In genomic region chr5:117556570-117556969, GRCm38 (mm10) we compare ENCODE assay signal across 20 mouse cellular contexts.
A peak's percentile ranks its signal among the peaks of the same experiment; 100 is the strongest.
DNase-seq lines count a peak whose midpoint lies in the region; ATAC-seq and TF ChIP-seq lines count a peak whose summit lies in the region.
"Had no signal": no experiment of that assay in that cellular context is flagged by ENCODE, and none has a peak within 500 bp of the region (broad histone marks: within the 10 kb centered on the region; RNA-seq: fewer than 3 reads in every experiment).

No protein-coding gene starts in this region.

- no peak overlapping the region for H3K27ac ChIP-seq in hindbrain, postnatal 0 days
- H3K27ac ChIP-seq in hindbrain, embryonic 16.5 days (ENCODE audit: low read depth, low read length), result no peak overlapping the region; the same call in 1 of the 2 replicates
- H3K27ac ChIP-seq in heart, embryonic 10.5 days, result no peak overlapping the region
- H3K27ac ChIP-seq: heart, embryonic 13.5 days; kidney, postnatal 0 days had no signal

- peak; percentile 36 for DNase-seq in hindbrain, postnatal 0 days (ENCODE audit: low spot score)
- DNase-seq in brain, adult 2 months (ENCODE audit: low read depth, low spot score), result peak; percentile 90
- DNase-seq in cerebellum, adult 11 months, result peak; percentile 75
- DNase-seq in cerebellum, postnatal 10 days, result peak; percentile 92 to 93
- no peak for DNase-seq in heart, embryonic 10.5 days (ENCODE audit: low spot score)
- DNase-seq in heart, adult 11 months, result no peak
- no peak for DNase-seq in heart, adult 18-20 months
- DNase-seq: adrenal gland, postnatal 36 days; B cell, adult 2 months; embryo, embryonic 11 days; gastrocnemius, postnatal 36 days; kidney, adult 11 months; lung, adult 18-20 months; lung, postnatal 14 days; thymus, postnatal 14 days had no signal

- peak; percentile 53 for ATAC-seq in hindbrain, postnatal 0 days
- no peak for ATAC-seq in hindbrain, embryonic 16.5 days

- no peak overlapping the region for H3K9ac ChIP-seq in hindbrain, postnatal 0 days (replicated peaks; ENCODE audit: low read length)
- H3K9ac ChIP-seq in hindbrain, embryonic 16.5 days (ENCODE audit: low read depth, low read length), result no peak overlapping the region
- H3K9ac ChIP-seq: heart, embryonic 13.5 days had no signal

- no peaks in the 10 kb centered on the region for H3K36me3 ChIP-seq in hindbrain, postnatal 0 days (ENCODE audit: insufficient read depth, low read length)
- no peaks in the 10 kb centered on the region for H3K36me3 ChIP-seq in hindbrain, embryonic 16.5 days (ENCODE audit: control insufficient read depth, insufficient read depth, low read length)
- no peaks in the 10 kb centered on the region for H3K36me3 ChIP-seq in heart, embryonic 10.5 days
- H3K36me3 ChIP-seq: heart, embryonic 13.5 days had no signal

- no peak overlapping the region for H3K4me2 ChIP-seq in hindbrain, postnatal 0 days (ENCODE audit: low read depth, low read length)
- H3K4me2 ChIP-seq in hindbrain, embryonic 16.5 days (ENCODE audit: low read length), result no peak overlapping the region
- H3K4me2 ChIP-seq: heart, embryonic 13.5 days; liver, embryonic 11.5 days had no signal

- no peaks in the 10 kb centered on the region for H3K4me1 ChIP-seq in hindbrain, postnatal 0 days (ENCODE audit: insufficient read depth, low read length)
- no peaks in the 10 kb centered on the region for H3K4me1 ChIP-seq in hindbrain, embryonic 16.5 days (ENCODE audit: control insufficient read depth, insufficient read depth, low read depth, low read length)
- H3K4me1 ChIP-seq in heart, embryonic 10.5 days, result no peaks in the 10 kb centered on the region
- H3K4me1 ChIP-seq: megakaryocyte, embryonic 14.5 days had no signal

- TF ChIP-seq CTCF in hindbrain, postnatal 0 days (IDR thresholded peaks at IDR 0.05; ENCODE audit: low read depth), result no peak

- WGBS in hindbrain, postnatal 0 days, result 57% methylated on average over 9 of the region's 9 CpGs
- WGBS in hindbrain, embryonic 16.5 days, result 57% methylated on average over 9 of the region's 9 CpGs
- WGBS in heart, embryonic 10.5 days, result 78% methylated on average over 9 of the region's 9 CpGs

- no peak overlapping the region for H3K4me3 ChIP-seq in hindbrain, postnatal 0 days (ENCODE audit: low read length)
- no peak overlapping the region for H3K4me3 ChIP-seq in hindbrain, embryonic 16.5 days (ENCODE audit: low read length)
- no peak overlapping the region for H3K4me3 ChIP-seq in heart, embryonic 10.5 days
- H3K4me3 ChIP-seq: heart, embryonic 13.5 days; megakaryocyte, embryonic 14.5 days had no signal

- H3K27me3 ChIP-seq in hindbrain, postnatal 0 days (ENCODE audit: insufficient read depth, low read length), result no peaks in the 10 kb centered on the region
- H3K27me3 ChIP-seq in hindbrain, embryonic 16.5 days (replicated peaks; ENCODE audit: control insufficient read depth, insufficient read depth, low read length), result no peaks in the 10 kb centered on the region
- H3K27me3 ChIP-seq in heart, embryonic 10.5 days (ENCODE audit: insufficient read depth, poor library complexity, severe bottlenecking), result no peaks in the 10 kb centered on the region
- H3K27me3 ChIP-seq: heart, embryonic 13.5 days; megakaryocyte, embryonic 14.5 days had no signal

- H3K9me3 ChIP-seq in hindbrain, postnatal 0 days (ENCODE audit: low read length), result 0 out of 2 replicates have a peak, but pooled peaks cover 2% of the 10 kb centered on the region
- no peaks in the 10 kb centered on the region for H3K9me3 ChIP-seq in hindbrain, embryonic 16.5 days (ENCODE audit: control insufficient read depth, low read length)
- H3K9me3 ChIP-seq in heart, embryonic 10.5 days, result no peaks in the 10 kb centered on the region

Comparison
In these comparisons a context has a peak if more than half of its experiments do, and no peak if none do; other contexts are left out.
1. DNase-seq: peak in hindbrain, postnatal 0 days (single experiment), brain, adult 2 months (single experiment), cerebellum, adult 11 months (single experiment) and cerebellum, postnatal 10 days (2 of 2); none in heart, embryonic 10.5 days (single experiment), heart, adult 11 months (single experiment) and heart, adult 18-20 months (0 of 2).